Mouse (Mus musculus) hindbrain, embryonic 15.5 days (tissue): Measurements from ENCODE around the gene Aplp1. TPM values are rescaled to one million over a fixed set of nuclear protein-coding genes. Genes with fewer than 3 reads are reported as not detected.
A peak's percentile ranks its signal among the peaks of the same experiment; 100 is the strongest.

Source experiments
- ATAC-seq: fragments of 200-750 bp; cut with Nextera tagmentation; 2 replicates; pipeline ENCODE4 v1.8.0; 2017; ENCODE audit warnings: low read depth, moderate number of reproducible peaks, moderate TSS enrichment; ENCODE audit not compliant: low FRiP score
- H3K27ac ChIP-seq: fragments of 300-500 bp; sonication (generic); replicated peaks from 2 replicates; pipeline ENCODE4 v1.5.1; 2015; ENCODE audit warnings: mild to moderate bottlenecking, inconsistent platforms
- H3K27me3 ChIP-seq: fragments of 300-500 bp; sonication (generic); 2 replicates; pipeline ENCODE4 v1.6.1; 2015; ENCODE audit warnings: control low read depth, inconsistent platforms
- H3K36me3 ChIP-seq: fragments of 300-500 bp; sonication (generic); 2 replicates; pipeline ENCODE4 v1.6.1; 2015; ENCODE audit warnings: control low read depth, inconsistent platforms
- H3K4me1 ChIP-seq: fragments of 300-500 bp; sonication (generic); replicated peaks from 2 replicates; pipeline ENCODE4 v1.6.1; 2015; ENCODE audit warnings: control low read depth, inconsistent platforms
- H3K4me2 ChIP-seq: fragments of 300-500 bp; sonication (generic); 2 replicates; pipeline ENCODE4 v1.6.1; 2015; ENCODE audit warnings: moderate library complexity, mild to moderate bottlenecking, inconsistent platforms
- H3K4me3 ChIP-seq: fragments of 300-500 bp; sonication (generic); 2 replicates; pipeline ENCODE4 v1.5.1; 2015; ENCODE audit warnings: mild to moderate bottlenecking, inconsistent platforms
- H3K9ac ChIP-seq: fragments of 300-500 bp; sonication (generic); 2 replicates; pipeline ENCODE4 v1.6.1; 2015; ENCODE audit warnings: inconsistent platforms
- H3K9me3 ChIP-seq: fragments of 300-500 bp; sonication (generic); 2 replicates; pipeline ENCODE4 v1.6.1; 2016; ENCODE audit warnings: control low read depth, inconsistent platforms
- WGBS: fragments of 180-500 bp; shearing (Covaris S2); methylation state at CpG from one replicate; pipeline ENCODE4 v1.1.7; 2015; 5-methylcytosine and 5-hydroxymethylcytosine counted together
- polyA plus RNA-seq: library from polyadenylated mRNA; unstranded; fragments of >200 nt; fragmentation: Nextera tagmentation; extraction: Ambion mirVana; gene quantifications from 2 replicates; pipeline ENCODE4 v1.2.1, GENCODE M21; 2015

The Aplp1 gene
- polyA plus RNA-seq, 1 experiment from 2014 or later, result 762 TPM

- no peak for ATAC-seq
- Histone ChIP-seq H3K27me3 (peaks cover 69% of the 10 kb centered on the region), H3K36me3 (no peaks in the 10 kb centered on the region), H3K9ac (no peak overlapping the region), H3K4me2 (no peak overlapping the region), H3K27ac (no peak overlapping the region), H3K4me1 (no peaks in the 10 kb centered on the region), H3K4me3 (no peak overlapping the region), H3K9me3 (no peaks in the 10 kb centered on the region)
- WGBS, result 31% methylated on average over 4 of the region's 4 CpGs
Measured at GRCm38 (mm10) chr7:30463996-30464395, 18.7 kb upstream of the Aplp1 start.

GRCm38 (mm10) chr7:30463568-30463967 is 18.2 kb upstream of the Aplp1 start:
- WGBS, result 28% methylated on average over 7 of the region's 7 CpGs
- H3K27me3 ChIP-seq, result peaks cover 70% of the 10 kb centered on the region
- H3K9ac ChIP-seq, result no peak overlapping the region
- H3K27ac ChIP-seq, result no peak overlapping the region
- H3K4me2 ChIP-seq, result no peak overlapping the region
- no peak overlapping the region for H3K4me3 ChIP-seq
- no peaks in the 10 kb centered on the region for H3K36me3 ChIP-seq
- peaks cover 1% of the 10 kb centered on the region; the same call in 1 of the 2 replicates for H3K4me1 ChIP-seq
- ATAC-seq, result no peak
- H3K9me3 ChIP-seq, result no peaks in the 10 kb centered on the region

GRCm38 (mm10) chr7:30459484-30459883 is 14.1 kb upstream of the Aplp1 start:
- H3K9me3 ChIP-seq, result no peaks in the 10 kb centered on the region
- no peaks in the 10 kb centered on the region for H3K36me3 ChIP-seq
- peaks cover 25% of the 10 kb centered on the region for H3K4me1 ChIP-seq
- 27% methylated on average over 6 of the region's 6 CpGs for WGBS
- no peak overlapping the region for H3K27ac ChIP-seq
- no peak overlapping the region for H3K4me2 ChIP-seq
- H3K9ac ChIP-seq, result no peak overlapping the region
- H3K27me3 ChIP-seq, result peaks cover 55% of the 10 kb centered on the region
- ATAC-seq, result no peak
- no peak overlapping the region for H3K4me3 ChIP-seq

GRCm38 (mm10) chr7:30457629-30458330 is 12.4 kb upstream of the Aplp1 start, which contains the start of the genes Kirrel2 and Nphs1:
Kirrel2 (minus strand) TSS chr7:30457690.
Nphs1 (plus strand) TSS chr7:30458315.
- under 1% methylated on average over 16 of the region's 16 CpGs for WGBS
- no peaks in the 10 kb centered on the region for H3K9me3 ChIP-seq
- H3K27me3 ChIP-seq, result peaks cover 58% of the 10 kb centered on the region
- H3K4me2 ChIP-seq, result peak within 1 kb of the TSS; percentile 63
- H3K27ac ChIP-seq, result peak within 1 kb of the TSS; percentile 34
- no peaks in the 10 kb centered on the region for H3K36me3 ChIP-seq
- peaks cover 35% of the 10 kb centered on the region for H3K4me1 ChIP-seq
- peak within 1 kb of the TSS; percentile 32 for H3K4me3 ChIP-seq
- ATAC-seq, result peak; percentile 81
- H3K9ac ChIP-seq, result peak within 1 kb of the TSS; percentile 36

GRCm38 (mm10) chr7:30456911-30457628 is 11.7 kb upstream of the Aplp1 start:
- under 1% methylated on average over 31 of the region's 31 CpGs for WGBS
- H3K9me3 ChIP-seq, result no peaks in the 10 kb centered on the region
- peak overlapping the region; percentile 34 for H3K27ac ChIP-seq
- peaks cover 60% of the 10 kb centered on the region for H3K27me3 ChIP-seq
- H3K4me2 ChIP-seq, result peak overlapping the region; percentile 63
- no peaks in the 10 kb centered on the region for H3K36me3 ChIP-seq
- peak overlapping the region; percentile 36 for H3K9ac ChIP-seq
- peaks cover 35% of the 10 kb centered on the region for H3K4me1 ChIP-seq
- H3K4me3 ChIP-seq, result peak overlapping the region; percentile 32
- peak; percentile 33; the same call in 1 of the 2 replicates for ATAC-seq

GRCm38 (mm10) chr7:30456487-30456886 is 11.2 kb upstream of the Aplp1 start:
- Histone ChIP-seq H3K4me1 (peaks cover 35% of the 10 kb centered on the region), H3K4me3 (peak overlapping the region; percentile 32), H3K27ac (no peak overlapping the region), H3K36me3 (no peaks in the 10 kb centered on the region), H3K9me3 (no peaks in the 10 kb centered on the region), H3K9ac (no peak overlapping the region), H3K4me2 (peak overlapping the region; percentile 63), H3K27me3 (peaks cover 61% of the 10 kb centered on the region)
- under 1% methylated on average over 9 of the region's 9 CpGs for WGBS
- no peak for ATAC-seq

- Histone ChIP-seq H3K4me2 (peak overlapping the region; percentile 42), H3K27ac (no peak overlapping the region), H3K9me3 (no peaks in the 10 kb centered on the region), H3K36me3 (no peaks in the 10 kb centered on the region), H3K4me1 (peaks cover 35% of the 10 kb centered on the region), H3K4me3 (peak overlapping the region; percentile 20; the same call in 1 of the 2 replicates), H3K27me3 (peaks cover 49% of the 10 kb centered on the region), H3K9ac (no peak overlapping the region)
- 9% methylated on average over 6 of the region's 6 CpGs for WGBS
- ATAC-seq, result no peak
Measured at GRCm38 (mm10) chr7:30454259-30454658, 8.9 kb upstream of the Aplp1 start.

- peaks cover 35% of the 10 kb centered on the region for H3K4me1 ChIP-seq
- no peaks in the 10 kb centered on the region for H3K36me3 ChIP-seq
- H3K9ac ChIP-seq, result no peak overlapping the region
- H3K4me3 ChIP-seq, result peak overlapping the region; percentile 20
- no peak overlapping the region for H3K27ac ChIP-seq
- no peaks in the 10 kb centered on the region for H3K9me3 ChIP-seq
- H3K27me3 ChIP-seq, result peaks cover 49% of the 10 kb centered on the region
- 3% methylated on average over 25 of the region's 25 CpGs for WGBS
- no peak for ATAC-seq
- peak overlapping the region; percentile 42 for H3K4me2 ChIP-seq
Measured at GRCm38 (mm10) chr7:30453766-30454165, 8.4 kb upstream of the Aplp1 start.

GRCm38 (mm10) chr7:30453327-30453726 is 8.0 kb upstream of the Aplp1 start:
- Histone ChIP-seq H3K27me3 (peaks cover 44% of the 10 kb centered on the region), H3K4me3 (peak overlapping the region; percentile 20), H3K9me3 (no peaks in the 10 kb centered on the region), H3K27ac (no peak overlapping the region), H3K4me2 (peak overlapping the region; percentile 42), H3K9ac (no peak overlapping the region), H3K4me1 (peaks cover 32% of the 10 kb centered on the region), H3K36me3 (no peaks in the 10 kb centered on the region)
- ATAC-seq, result no peak
- 15% methylated on average over 25 of the region's 25 CpGs for WGBS

- no peak overlapping the region for H3K4me2 ChIP-seq
- H3K4me1 ChIP-seq, result peaks cover 17% of the 10 kb centered on the region
- no peak overlapping the region for H3K4me3 ChIP-seq
- H3K9me3 ChIP-seq, result no peaks in the 10 kb centered on the region
- no peaks in the 10 kb centered on the region for H3K36me3 ChIP-seq
- no peak overlapping the region for H3K9ac ChIP-seq
- peaks cover 30% of the 10 kb centered on the region for H3K27me3 ChIP-seq
- ATAC-seq, result no peak
- WGBS, result 78% methylated on average over 7 of the region's 7 CpGs
- H3K27ac ChIP-seq, result no peak overlapping the region
Measured at GRCm38 (mm10) chr7:30450241-30450640, 4.9 kb upstream of the Aplp1 start.

GRCm38 (mm10) chr7:30444154-30444970 is 973 bp downstream of the Aplp1 start:
- 1% methylated on average over 38 of the region's 38 CpGs for WGBS
- H3K4me2 ChIP-seq, result peak overlapping the region; percentile 86
- ATAC-seq, result peak; percentile 55
- H3K36me3 ChIP-seq, result peaks cover 29% of the 10 kb centered on the region
- H3K9me3 ChIP-seq, result no peaks in the 10 kb centered on the region
- H3K4me1 ChIP-seq, result peaks cover 28% of the 10 kb centered on the region
- H3K4me3 ChIP-seq, result peak overlapping the region; percentile 90
- H3K27ac ChIP-seq, result peak overlapping the region; percentile 99
- no peaks in the 10 kb centered on the region for H3K27me3 ChIP-seq
- peak overlapping the region; percentile 94 for H3K9ac ChIP-seq
